ENCODE assay signal across 24 mouse cellular contexts in the genomic region with DNA sequence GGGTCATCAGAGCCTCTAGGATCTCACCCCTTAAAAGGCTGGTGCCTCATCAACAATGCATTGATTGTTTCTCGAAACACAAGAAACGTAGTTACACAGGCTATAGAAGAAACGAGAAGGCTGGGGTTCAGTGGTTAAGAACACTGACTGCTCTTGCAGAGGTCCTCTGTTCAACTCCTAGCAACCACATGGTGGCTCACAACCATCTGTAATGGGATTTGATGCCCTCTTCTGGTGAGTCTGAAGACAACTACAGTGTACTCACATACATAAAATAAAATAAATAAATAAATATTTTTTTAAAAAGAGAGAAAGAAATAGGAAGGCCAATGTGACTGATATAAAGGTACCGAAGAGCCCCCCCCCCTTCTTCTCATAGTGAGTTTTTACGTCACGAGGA.
DNase-seq lines count a peak whose midpoint lies in the region; ATAC-seq and TF ChIP-seq lines count a peak whose summit lies in the region.
"Had no signal": no experiment of that assay in that cellular context is flagged by ENCODE, and none has a peak within 500 bp of the region (broad histone marks: within the 10 kb centered on the region; RNA-seq: fewer than 3 reads in every experiment).

No protein-coding gene starts in this region.

- TF ChIP-seq CTCF in forebrain, postnatal 0 days (IDR thresholded peaks at IDR 0.05; ENCODE audit: low read depth) = peak; percentile 61
- TF ChIP-seq CTCF in lung, embryonic 14.5 days (IDR thresholded peaks at IDR 0.05; ENCODE audit: low read depth) = 0 out of 2 replicates have a peak, but pooled peaks have one; percentile 24

- WGBS in forebrain, postnatal 0 days = 81% methylated on average over 6 of the region's 6 CpGs
- 84% methylated on average over 6 of the region's 6 CpGs for WGBS in forebrain, embryonic 10.5 days
- 87% methylated on average over 6 of the region's 6 CpGs for WGBS in kidney, embryonic 15.5 days
- whole genome bisulfite sequencing in lung, embryonic 14.5 days = 91% methylated on average over 6 of the region's 6 CpGs

- no peak overlapping the region for H3K4me2 ChIP-seq in forebrain, postnatal 0 days (ENCODE audit: low read depth)
- no peak overlapping the region for H3K4me2 ChIP-seq in kidney, embryonic 15.5 days
- no peak overlapping the region for H3K4me2 ChIP-seq in lung, embryonic 14.5 days
- H3K4me2 ChIP-seq: embryonic facial prominence, embryonic 12.5 days; forebrain, embryonic 13.5 days; limb, embryonic 15.5 days; liver, embryonic 15.5 days; midbrain, embryonic 13.5 days had no signal

- no peaks in the 10 kb centered on the region for H3K36me3 ChIP-seq in forebrain, postnatal 0 days (ENCODE audit: insufficient read depth)
- H3K36me3 ChIP-seq in forebrain, embryonic 10.5 days (replicated peaks) = no peaks in the 10 kb centered on the region
- peaks cover 8% of the 10 kb centered on the region for H3K36me3 ChIP-seq in kidney, embryonic 15.5 days
- H3K36me3 ChIP-seq in lung, embryonic 14.5 days (ENCODE audit: insufficient read depth) = 0 out of 2 replicates have a peak, but pooled peaks cover 6% of the 10 kb centered on the region
- H3K36me3 ChIP-seq: embryonic facial prominence, embryonic 12.5 days; heart, embryonic 10.5 days; limb, embryonic 15.5 days; liver, embryonic 15.5 days; midbrain, embryonic 13.5 days had no signal

- ATAC-seq in forebrain, postnatal 0 days = no peak
- no peak for ATAC-seq in kidney, embryonic 15.5 days (replicated peaks; ENCODE audit: low FRiP score)
- no peak for ATAC-seq in lung, embryonic 14.5 days (ENCODE audit: insufficient read depth)
- ATAC-seq: forebrain, embryonic 13.5 days; hindbrain, embryonic 16.5 days; midbrain, embryonic 13.5 days had no signal

- no peaks in the 10 kb centered on the region for H3K9me3 ChIP-seq in forebrain, postnatal 0 days (ENCODE audit: low read length)
- no peaks in the 10 kb centered on the region for H3K9me3 ChIP-seq in forebrain, embryonic 10.5 days
- no peaks in the 10 kb centered on the region for H3K9me3 ChIP-seq in kidney, embryonic 15.5 days (replicated peaks)
- no peaks in the 10 kb centered on the region for H3K9me3 ChIP-seq in lung, embryonic 14.5 days (ENCODE audit: low read depth, low read length)
- H3K9me3 ChIP-seq: embryonic facial prominence, embryonic 12.5 days; forebrain, embryonic 13.5 days; heart, embryonic 10.5 days; limb, embryonic 15.5 days; liver, embryonic 15.5 days; midbrain, embryonic 13.5 days had no signal

- no peak for DNase-seq in forebrain, postnatal 0 days
- no peak for DNase-seq in forebrain, embryonic 10.5 days (ENCODE audit: extremely low spot score, low spot score)
- no peak for DNase-seq in kidney, postnatal 10 days
- no peak for DNase-seq in lung, embryonic 14.5 days
- DNase-seq in lung, postnatal 36 days = no peak
- DNase-seq in adrenal gland, postnatal 25 days = no peak
- DNase-seq: adrenal gland, adult 2 months; cerebellum, adult 2 months; cerebellum, postnatal 25 days; gastrocnemius, postnatal 36 days; kidney, adult 11 months; layer of hippocampus, adult 9-11 months; left cerebral cortex, postnatal 4 days; lung, postnatal 10 days; thymus, adult 2 months; thymus, postnatal 4 days had no signal

- H3K9ac ChIP-seq in forebrain, postnatal 0 days = no peak overlapping the region
- H3K9ac ChIP-seq in kidney, embryonic 15.5 days = no peak overlapping the region
- H3K9ac ChIP-seq in lung, embryonic 14.5 days = no peak overlapping the region
- H3K9ac ChIP-seq: embryonic facial prominence, embryonic 12.5 days; forebrain, embryonic 13.5 days; limb, embryonic 15.5 days; liver, embryonic 15.5 days; midbrain, embryonic 13.5 days had no signal

- no peak overlapping the region for H3K4me3 ChIP-seq in forebrain, postnatal 0 days (ENCODE audit: low read depth, low read length)
- no peak overlapping the region for H3K4me3 ChIP-seq in forebrain, embryonic 10.5 days
- H3K4me3 ChIP-seq in kidney, embryonic 15.5 days (replicated peaks) = no peak overlapping the region
- H3K4me3 ChIP-seq in lung, embryonic 14.5 days (ENCODE audit: low read depth, low read length) = no peak overlapping the region
- H3K4me3 ChIP-seq: embryonic facial prominence, embryonic 12.5 days; forebrain, embryonic 13.5 days; heart, embryonic 10.5 days; limb, embryonic 15.5 days; liver, embryonic 15.5 days; midbrain, embryonic 13.5 days had no signal

- H3K27me3 ChIP-seq in forebrain, postnatal 0 days (ENCODE audit: insufficient read depth, low read length) = no peaks in the 10 kb centered on the region
- no peaks in the 10 kb centered on the region for H3K27me3 ChIP-seq in forebrain, embryonic 10.5 days (ENCODE audit: poor library complexity, severe bottlenecking)
- H3K27me3 ChIP-seq in kidney, embryonic 15.5 days = no peaks in the 10 kb centered on the region
- no peaks in the 10 kb centered on the region for H3K27me3 ChIP-seq in lung, embryonic 14.5 days (ENCODE audit: insufficient read depth, low read length)
- H3K27me3 ChIP-seq: embryonic facial prominence, embryonic 12.5 days; forebrain, embryonic 13.5 days; limb, embryonic 15.5 days; liver, embryonic 15.5 days; midbrain, embryonic 13.5 days had no signal

- H3K27ac ChIP-seq in forebrain, postnatal 0 days (ENCODE audit: low read depth, low read length) = no peak overlapping the region
- H3K27ac ChIP-seq in forebrain, embryonic 10.5 days = no peak overlapping the region
- H3K27ac ChIP-seq in kidney, embryonic 15.5 days = 0 out of 2 replicates have a peak overlapping the region, but pooled peaks have one; percentile 75
- H3K27ac ChIP-seq in lung, embryonic 14.5 days (ENCODE audit: low read depth) = no peak overlapping the region
- H3K27ac ChIP-seq: embryonic facial prominence, embryonic 12.5 days; forebrain, embryonic 13.5 days; heart, embryonic 10.5 days; limb, embryonic 15.5 days; liver, embryonic 15.5 days; midbrain, embryonic 13.5 days had no signal

- no peaks in the 10 kb centered on the region for H3K4me1 ChIP-seq in forebrain, postnatal 0 days (ENCODE audit: insufficient read depth)
- H3K4me1 ChIP-seq in forebrain, embryonic 10.5 days = peaks cover 20% of the 10 kb centered on the region
- H3K4me1 ChIP-seq in kidney, embryonic 15.5 days = 0 out of 2 replicates have a peak, but pooled peaks cover 3% of the 10 kb centered on the region
- no peaks in the 10 kb centered on the region for H3K4me1 ChIP-seq in lung, embryonic 14.5 days (ENCODE audit: insufficient read depth)
- H3K4me1 ChIP-seq: heart, embryonic 10.5 days; liver, embryonic 15.5 days had no signal
